In genomic region chr4:96591791-96592150, GRCm38 (mm10) we compare ENCODE assay signal across 10 mouse cellular contexts. TPM values are rescaled to one million over a fixed set of nuclear protein-coding genes. Genes with fewer than 3 reads are reported as not detected.
A peak's percentile ranks its signal among the peaks of the same experiment; 100 is the strongest.
DNase-seq lines count a peak whose midpoint lies in the region; ATAC-seq lines count a peak whose summit lies in the region.
"Had no signal": no experiment of that assay in that cellular context is flagged by ENCODE, and none has a peak within 500 bp of the region (broad histone marks: within the 10 kb centered on the region; RNA-seq: fewer than 3 reads in every experiment).

No protein-coding gene starts in this region.

- H3K27me3 ChIP-seq in forebrain, embryonic 10.5 days (ENCODE audit: poor library complexity, severe bottlenecking), result no peaks in the 10 kb centered on the region
- H3K27me3 ChIP-seq in lung, embryonic 15.5 days, result no peaks in the 10 kb centered on the region
- H3K27me3 ChIP-seq: megakaryocyte, embryonic 14.5 days had no signal

- WGBS in forebrain, embryonic 10.5 days, result 30% methylated on average over 4 of the region's 4 CpGs
- 27% methylated on average over 4 of the region's 4 CpGs for WGBS in lung, embryonic 15.5 days

- H3K4me2 ChIP-seq in lung, embryonic 15.5 days, result peak overlapping the region; percentile 86

- peak overlapping the region; percentile 47; the same call in 1 of the 2 replicates for H3K9ac ChIP-seq in lung, embryonic 15.5 days

- H3K9me3 ChIP-seq in forebrain, embryonic 10.5 days, result no peaks in the 10 kb centered on the region
- H3K9me3 ChIP-seq in lung, embryonic 15.5 days, result no peaks in the 10 kb centered on the region
- H3K9me3 ChIP-seq: megakaryocyte, embryonic 14.5 days had no signal

- H3K4me3 ChIP-seq in forebrain, embryonic 10.5 days, result peak overlapping the region; percentile 50
- H3K4me3 ChIP-seq in lung, embryonic 15.5 days, result peak overlapping the region; percentile 51
- H3K4me3 ChIP-seq: erythroblast, embryonic 14.5 days had no signal

- peak; percentile 66 for DNase-seq in ovary, postnatal 36 days (ENCODE audit: low spot score)
- DNase-seq in ovary, postnatal 10 days (ENCODE audit: low spot score), result no peak
- no peak for DNase-seq in forebrain, embryonic 10.5 days (ENCODE audit: extremely low spot score, low spot score)
- peak; percentile 51 to 88 for DNase-seq in layer of hippocampus, adult 18-20 months (ENCODE audit: low spot score in 2 of 2)
- peak; percentile 56 to 72 for DNase-seq in right cerebral cortex, adult 2 months (ENCODE audit: low spot score in 2 of 2)
- no peak for DNase-seq in embryo, embryonic 11 days

- peaks cover 13% of the 10 kb centered on the region for H3K4me1 ChIP-seq in forebrain, embryonic 10.5 days
- H3K4me1 ChIP-seq in lung, embryonic 15.5 days, result peaks cover 3% of the 10 kb centered on the region; the same call in 1 of the 2 replicates
- H3K4me1 ChIP-seq: megakaryocyte, embryonic 14.5 days had no signal

- peak; percentile 71 to 78 for ATAC-seq in hematopoietic stem cell, adult 5-6 weeks (replicated peaks in 1 of 2; ENCODE audit: insufficient read depth in 1 of 2, low FRiP score in 2 of 2, low TSS enrichment in 1 of 2, low read depth in 1 of 2, poor library complexity in 2 of 2, severe bottlenecking in 2 of 2)
- peak; percentile 87 for ATAC-seq in lung, embryonic 15.5 days (ENCODE audit: borderline replicate concordance, extremely low read depth, low FRiP score, low TSS enrichment)

- no peaks in the 10 kb centered on the region for H3K36me3 ChIP-seq in forebrain, embryonic 10.5 days (replicated peaks)
- no peaks in the 10 kb centered on the region for H3K36me3 ChIP-seq in lung, embryonic 15.5 days

- H3K27ac ChIP-seq in forebrain, embryonic 10.5 days, result peak overlapping the region; percentile 80
- peak overlapping the region; percentile 85 for H3K27ac ChIP-seq in lung, embryonic 15.5 days

RNA-seq across cellular contexts. Expression of gene Cyp2j9, which starts 0.4 kb away (rescaled TPM):
- 0.68 and 1.2 TPM in 2 replicates for polyA plus RNA-seq in forebrain, embryonic 10.5 days (2016; fragmentation: Nextera tagmentation; extraction: Ambion mirVana)
- total RNA-seq in hematopoietic stem cell, adult 5-6 weeks (2017), result 56.8 and 62.0 TPM in 2 replicates
- total RNA-seq in layer of hippocampus, adult 18-20 months (2021), result 10 to 100 TPM; 37.1 to 41.9 TPM
- 3.4 and 3.7 TPM in 2 replicates for polyA plus RNA-seq in lung, embryonic 15.5 days (2015; fragmentation: Nextera tagmentation; extraction: Ambion mirVana)
- polyA plus RNA-seq: erythroblast, embryonic 14.5 days had no signal

RNA-seq across cellular contexts. Expression of gene Cyp2j6, which starts 38.3 kb away (rescaled TPM):
- polyA plus RNA-seq in forebrain, embryonic 10.5 days (2016; fragmentation: Nextera tagmentation; extraction: Ambion mirVana), result 2.6 and 3.4 TPM in 2 replicates
- total RNA-seq in hematopoietic stem cell, adult 5-6 weeks (2017), result 21.2 and 23.0 TPM in 2 replicates
- total RNA-seq in layer of hippocampus, adult 18-20 months (2021), result 10 to 100 TPM; 14.5 to 15.1 TPM
- polyA plus RNA-seq in lung, embryonic 15.5 days (2015; fragmentation: Nextera tagmentation; extraction: Ambion mirVana), result 6.7 TPM in 2 replicates
- polyA plus RNA-seq: erythroblast, embryonic 14.5 days had no signal

Comparison
In these comparisons a context has a peak if more than half of its experiments do, and no peak if none do; other contexts are left out.
1. DNase-seq: peak in ovary, postnatal 36 days (single experiment), layer of hippocampus, adult 18-20 months (2 of 2) and right cerebral cortex, adult 2 months (2 of 2); none in ovary, postnatal 10 days (single experiment), forebrain, embryonic 10.5 days (single experiment) and embryo, embryonic 11 days (single experiment).